Mouse (Mus musculus) heart, postnatal 0 days (tissue): Measurements from ENCODE around the gene Foxc2. TPM values are rescaled to one million over a fixed set of nuclear protein-coding genes. Genes with fewer than 3 reads are reported as not detected.

Experiments
- ATAC-seq: fragments of 200-750 bp; cut with Nextera tagmentation; 2 replicates; pipeline ENCODE4 v1.8.0; 2017; ENCODE audit warnings: low read depth, moderate number of reproducible peaks, moderate library complexity; ENCODE audit not compliant: insufficient read depth
- DNase-seq: peaks from one replicate; pipeline ENCODE4 v3.0.0-alpha.2; 2016; ENCODE audit warnings: low spot score
- H3K27ac ChIP-seq: fragments of 300-500 bp; sonication (generic); 2 replicates; pipeline ENCODE4 v1.5.1; 2014; ENCODE audit warnings: low read depth, mild to moderate bottlenecking
- H3K27me3 ChIP-seq: fragments of 300-500 bp; sonication (generic); 2 replicates; pipeline ENCODE4 v1.6.1; 2014; ENCODE audit warnings: low read length, mixed read lengths; ENCODE audit not compliant: control insufficient read depth, insufficient read depth
- H3K36me3 ChIP-seq: fragments of 300-500 bp; sonication (generic); replicated peaks from 2 replicates; pipeline ENCODE4 v1.6.1; 2014; ENCODE audit warnings: low read length, mixed read lengths; ENCODE audit not compliant: control insufficient read depth, insufficient read depth
- H3K4me1 ChIP-seq: fragments of 300-500 bp; sonication (generic); 2 replicates; pipeline ENCODE4 v1.6.1; 2014; ENCODE audit warnings: antibody characterized with exemption; ENCODE audit not compliant: control insufficient read depth, insufficient read depth
- H3K4me2 ChIP-seq: fragments of 300-500 bp; sonication (generic); 2 replicates; pipeline ENCODE4 v1.6.1; 2014; ENCODE audit warnings: low read depth, mild to moderate bottlenecking, low read length, moderate library complexity
- H3K4me3 ChIP-seq: fragments of 300-500 bp; sonication (generic); 2 replicates; pipeline ENCODE4 v1.5.1; 2014; ENCODE audit warnings: low read depth, low read length
- H3K9ac ChIP-seq: fragments of 300-500 bp; sonication (generic); replicated peaks from 2 replicates; pipeline ENCODE4 v1.6.1; 2014; ENCODE audit warnings: low read depth, low read length, mixed read lengths
- H3K9me3 ChIP-seq: fragments of 300-500 bp; sonication (generic); replicated peaks from 2 replicates; pipeline ENCODE4 v1.6.1; 2016; ENCODE audit warnings: low read length; ENCODE audit not compliant: control insufficient read depth
- CTCF ChIP-seq: IDR thresholded peaks from 2 replicates; pipeline ENCODE4 v1.5.1; 2016; ENCODE audit warnings: antibody characterized with exemption, control low read depth, low read depth
- EP300 ChIP-seq: IDR thresholded peaks from 2 replicates; pipeline ENCODE4 v1.6.1; 2016; ENCODE audit warnings: antibody characterized with exemption, low read depth
- WGBS: fragments of 180-500 bp; shearing (Covaris S2); extraction: QIAGEN DNeasy Blood & Tissue Kit; methylation state at CpG from one replicate; pipeline ENCODE4 v1.1.7; 2014; 5-methylcytosine and 5-hydroxymethylcytosine counted together
- polyA plus RNA-seq: library from polyadenylated mRNA; unstranded; fragments of >200 nt; fragmentation: Nextera tagmentation; extraction: Ambion mirVana; gene quantifications from 2 replicates; pipeline ENCODE4 v1.2.1, GENCODE M21; 2015
- total RNA-seq: library from RNA; depleted of rRNA; stranded (reverse); fragments of >200 nt; gene quantifications from 2 replicates; pipeline ENCODE4 v1.2.3, GENCODE M21; 2014; ENCODE audit warnings: low replicate concordance

Gene Foxc2
- total and polyA plus RNA-seq, 2 experiments from 2014 or later = 2.5 to 6.6 TPM

- ATAC-seq = no peak
- Histone ChIP-seq H3K9ac (0 out of 2 replicates have a peak overlapping the region, but pooled peaks have one; percentile 9), H3K27me3 (peaks cover 100% of the 10 kb centered on the region), H3K9me3 (no peaks in the 10 kb centered on the region), H3K36me3 (no peaks in the 10 kb centered on the region), H3K27ac (no peak overlapping the region), H3K4me3 (peak overlapping the region; percentile 58), H3K4me1 (no peaks in the 10 kb centered on the region), H3K4me2 (peak overlapping the region; percentile 65)
- no peak for TF ChIP-seq EP300
- TF ChIP-seq CTCF = no peak
- DNase-seq = no peak
- WGBS = 14% methylated on average over 18 of the region's 18 CpGs
These were observed 2.9 kb downstream of the Foxc2 start for GRCm38 (mm10) chr8:121118634-121119420.

DNA sequence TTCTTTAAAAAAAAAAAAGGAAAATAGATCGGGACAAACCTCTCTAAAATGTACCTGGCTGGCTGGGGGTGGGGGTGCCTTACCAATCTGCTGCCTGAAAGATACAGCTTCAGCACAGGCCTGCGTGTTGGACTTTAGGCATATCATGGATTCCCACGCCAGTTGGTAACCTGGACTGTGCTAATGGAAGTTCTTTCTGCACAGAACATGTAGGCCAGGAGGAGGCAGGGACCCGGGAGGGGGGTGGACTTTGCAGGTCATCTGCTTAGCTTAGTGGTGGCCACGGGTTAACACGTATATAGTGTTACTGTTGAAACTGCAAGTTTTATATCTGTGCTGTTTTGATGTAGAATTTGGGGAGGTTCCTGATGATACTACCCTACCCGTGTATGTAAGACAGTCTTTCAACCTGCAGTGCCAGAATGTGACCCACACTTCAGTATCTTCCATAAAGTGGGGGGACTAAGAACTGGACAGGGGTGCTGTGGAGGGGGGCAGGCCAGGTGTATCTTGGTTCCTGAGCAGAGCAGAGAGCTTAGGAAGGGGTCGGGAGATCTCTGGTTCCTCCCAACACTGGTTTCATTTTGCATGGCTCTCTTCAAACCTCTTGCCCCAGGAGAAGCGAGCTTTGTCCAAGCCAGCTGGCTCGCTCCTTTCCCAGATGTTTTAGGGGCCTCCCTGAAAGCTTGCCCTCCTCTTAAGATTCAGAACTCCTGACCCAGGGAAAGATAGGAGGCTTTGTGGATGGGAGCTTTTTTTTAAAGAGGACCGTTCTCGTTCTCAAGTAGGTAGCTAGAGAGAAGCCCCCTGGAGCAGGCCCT is 3.9 kb downstream of the Foxc2 start:
- peak overlapping the region; percentile 58 for H3K4me3 ChIP-seq
- peak overlapping the region; percentile 65 for H3K4me2 ChIP-seq
- H3K9me3 ChIP-seq = no peaks in the 10 kb centered on the region
- no peaks in the 10 kb centered on the region for H3K4me1 ChIP-seq
- peak overlapping the region; percentile 46 for H3K9ac ChIP-seq
- peaks cover 100% of the 10 kb centered on the region for H3K27me3 ChIP-seq
- DNase-seq (no peak), ATAC-seq (no peak)
- TF ChIP-seq EP300 (no peak), CTCF (no peak)
- 28% methylated on average over 12 of the region's 12 CpGs for WGBS
- peak overlapping the region; percentile 22; the same call in 1 of the 2 replicates for H3K27ac ChIP-seq
- H3K36me3 ChIP-seq = no peaks in the 10 kb centered on the region

DNA sequence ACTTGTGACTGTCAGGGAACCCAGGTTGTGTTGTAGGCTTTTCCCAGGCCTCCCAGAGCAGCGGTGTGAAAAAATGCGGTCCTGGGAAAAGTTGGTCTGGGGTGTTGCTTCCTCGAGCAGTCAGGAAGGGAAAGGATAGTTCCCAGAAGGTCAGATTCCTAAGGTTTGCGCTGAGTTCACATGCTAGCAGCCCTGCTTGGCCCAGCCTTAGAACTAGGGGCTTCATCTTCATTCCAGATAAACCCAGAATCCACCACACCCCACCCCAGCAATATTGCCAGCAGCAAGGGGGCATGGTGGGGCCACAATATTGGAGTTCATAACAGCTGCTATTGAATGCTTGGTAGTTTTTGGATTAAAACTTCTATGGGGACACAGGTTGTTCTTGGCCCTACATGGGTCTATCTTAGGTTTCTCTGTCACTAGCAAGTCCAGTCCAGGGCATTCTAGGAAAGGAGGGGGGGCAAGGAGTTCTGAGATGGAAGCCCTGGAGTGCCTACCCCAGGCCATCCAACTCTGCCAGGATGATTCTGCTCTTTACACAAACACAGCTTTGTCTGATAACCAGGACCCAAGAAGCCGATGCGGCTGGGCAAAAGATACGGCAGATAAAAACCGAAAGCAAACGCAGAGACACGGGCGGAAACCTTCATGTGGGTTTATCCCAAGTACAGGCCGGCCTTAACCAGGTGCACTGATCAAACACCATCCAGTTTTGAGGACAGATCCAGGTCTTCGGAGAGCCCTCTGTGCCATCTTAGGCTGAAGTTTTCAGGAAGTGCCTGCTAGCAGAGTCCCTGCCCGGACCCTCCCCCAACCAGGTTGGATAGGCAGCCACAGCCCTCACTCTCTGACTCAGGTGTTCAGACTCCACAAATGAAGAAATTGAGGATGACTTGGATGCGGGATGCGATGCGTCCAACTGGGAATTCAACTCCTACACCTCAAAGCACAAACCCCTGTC is 4.8 kb downstream of the Foxc2 start:
- WGBS = 33% methylated on average over 17 of the region's 17 CpGs
- no peaks in the 10 kb centered on the region for H3K36me3 ChIP-seq
- TF ChIP-seq EP300 = no peak
- peak overlapping the region; percentile 65 for H3K4me2 ChIP-seq
- DNase-seq (no peak), ATAC-seq (no peak)
- no peaks in the 10 kb centered on the region for H3K9me3 ChIP-seq
- H3K27ac ChIP-seq = peak overlapping the region; percentile 22; the same call in 1 of the 2 replicates
- H3K4me3 ChIP-seq = peak overlapping the region; percentile 58
- H3K27me3 ChIP-seq = peaks cover 100% of the 10 kb centered on the region
- H3K9ac ChIP-seq = peak overlapping the region; percentile 46
- 0 out of 2 replicates have a peak, but pooled peaks cover 5% of the 10 kb centered on the region for H3K4me1 ChIP-seq

- no peak overlapping the region for H3K9ac ChIP-seq
- 0 out of 2 replicates have a peak, but pooled peaks cover 6% of the 10 kb centered on the region for H3K4me1 ChIP-seq
- ATAC-seq = no peak
- TF ChIP-seq CTCF = no peak
- no peak for TF ChIP-seq EP300
- peaks cover 100% of the 10 kb centered on the region for H3K27me3 ChIP-seq
- 42% methylated on average over 8 of the region's 8 CpGs for WGBS
- no peak overlapping the region for H3K4me2 ChIP-seq
- no peaks in the 10 kb centered on the region for H3K36me3 ChIP-seq
- H3K4me3 ChIP-seq = no peak overlapping the region
- no peak overlapping the region for H3K27ac ChIP-seq
- H3K9me3 ChIP-seq = no peaks in the 10 kb centered on the region
- no peak for DNase-seq
These were observed 5.7 kb downstream of the Foxc2 start for GRCm38 (mm10) chr8:121121704-121122103.

- peaks cover 100% of the 10 kb centered on the region for H3K27me3 ChIP-seq
- DNase-seq = no peak
- no peak overlapping the region for H3K9ac ChIP-seq
- no peak overlapping the region for H3K4me2 ChIP-seq
- WGBS = 23% methylated on average over 7 of the region's 7 CpGs
- no peak for ATAC-seq
- H3K9me3 ChIP-seq = no peaks in the 10 kb centered on the region
- H3K27ac ChIP-seq = no peak overlapping the region
- TF ChIP-seq CTCF = no peak
- TF ChIP-seq EP300 = no peak
- 0 out of 2 replicates have a peak, but pooled peaks cover 6% of the 10 kb centered on the region for H3K4me1 ChIP-seq
- no peaks in the 10 kb centered on the region for H3K36me3 ChIP-seq
- no peak overlapping the region for H3K4me3 ChIP-seq
These were observed 6.4 kb downstream of the Foxc2 start for GRCm38 (mm10) chr8:121122368-121122767.
